Mouse (Mus musculus) B cell, adult 62 days (primary cell): ENCODE results near the gene Cacng7. TPM values are rescaled to one million over a fixed set of nuclear protein-coding genes. Genes with fewer than 3 reads are reported as not detected.

Experiments
- total RNA-seq: library from RNA; stranded (reverse); gene quantifications from 4 replicates; pipeline ENCODE4 v1.2.4, GENCODE M21; 2023

Gene Cacng7
- total RNA-seq: not detected in 4 replicates

DNA sequence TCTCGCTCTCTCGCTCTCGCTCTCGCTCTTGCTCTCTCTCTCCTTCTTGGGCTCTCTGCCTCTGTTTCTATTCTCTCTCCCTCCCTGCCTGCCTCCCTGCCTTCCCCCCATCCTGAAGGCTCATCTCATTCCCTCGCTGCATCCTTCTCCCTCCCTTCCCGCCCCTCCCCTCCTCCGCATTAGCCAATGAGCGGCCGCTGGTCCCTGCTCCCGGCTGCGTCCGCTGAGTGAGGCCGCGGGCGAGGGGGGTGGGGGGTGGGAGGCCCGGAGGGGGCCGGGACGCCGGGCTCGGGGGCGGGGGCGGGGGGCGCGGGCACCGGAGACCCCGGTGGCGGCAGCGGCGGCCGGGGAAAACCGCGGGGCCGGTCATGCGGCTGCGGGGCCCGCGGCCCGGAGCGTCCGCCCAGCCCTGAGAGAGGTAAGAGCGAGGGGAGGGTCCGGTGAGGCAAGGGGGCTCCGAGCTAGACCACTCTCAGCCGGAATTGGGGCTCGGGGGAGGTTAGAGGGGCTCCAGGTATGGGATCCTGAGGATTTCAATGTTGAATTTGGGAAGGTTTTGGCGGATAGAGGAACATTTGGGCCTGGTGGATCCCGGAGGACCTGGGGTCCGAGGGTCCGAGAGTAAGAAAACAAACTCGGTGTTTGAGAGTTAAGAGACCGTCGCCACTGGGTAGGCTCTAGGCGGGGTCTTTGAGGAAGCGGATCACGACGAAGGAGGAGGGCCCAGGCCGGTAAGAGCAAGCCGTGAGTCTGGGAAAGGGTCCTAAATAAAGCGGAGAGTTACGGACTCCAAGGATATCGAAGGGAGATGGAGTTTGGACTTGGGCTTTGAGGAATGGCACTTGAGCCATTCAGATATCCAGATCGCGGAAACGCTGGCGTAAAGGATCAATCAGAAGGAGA lies at the start of gene Cacng7:
Cacng7 (plus strand) TSS at position 337 of the 903 bp plus-strand sequence.

DNA sequence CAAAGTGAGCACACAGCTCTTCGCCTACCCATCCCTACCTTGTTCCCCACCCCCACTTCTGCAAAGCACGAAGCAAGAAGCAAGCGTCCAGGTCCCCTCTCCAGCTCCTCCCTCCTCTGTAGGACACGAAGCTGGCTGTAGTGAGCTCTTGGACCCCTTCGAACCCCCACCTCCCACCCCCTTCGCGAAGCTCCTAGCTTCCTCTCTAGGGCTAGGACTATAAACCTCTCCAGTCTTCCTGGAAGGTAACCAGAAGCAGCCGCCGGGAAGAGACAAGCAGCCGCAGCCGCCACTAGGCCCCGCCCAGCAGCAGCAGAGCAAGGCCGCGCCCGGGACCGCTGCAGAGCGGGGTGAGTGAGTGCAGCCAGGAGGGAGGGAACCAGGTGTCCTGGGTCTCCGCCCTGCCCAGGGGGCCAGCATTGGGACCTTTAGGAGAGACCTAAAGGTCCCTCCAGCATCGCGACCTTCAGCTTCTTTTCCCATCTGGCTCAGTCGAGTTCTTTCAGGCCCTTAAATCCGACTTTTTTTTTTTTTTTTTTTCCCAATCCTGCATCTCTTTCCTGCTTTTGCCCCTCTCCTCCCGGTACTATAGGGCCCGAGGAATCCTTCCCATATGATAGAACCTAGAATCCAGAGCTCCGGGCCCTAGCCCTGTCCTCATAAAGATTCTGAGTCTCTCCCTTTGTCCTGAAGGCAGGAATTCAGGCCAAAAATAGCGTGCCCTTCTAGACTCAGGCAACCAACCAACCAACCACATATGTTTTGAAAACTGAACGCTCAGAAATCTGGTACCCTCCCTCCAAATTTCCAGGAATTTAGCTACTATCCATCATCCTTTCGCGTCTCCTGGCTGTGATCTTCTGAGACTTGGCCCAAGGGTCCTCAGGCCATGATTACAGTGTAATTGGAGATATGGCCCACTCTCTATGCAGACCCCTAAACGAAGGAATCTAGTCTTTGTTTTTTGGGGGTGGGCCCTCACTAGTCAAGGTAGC lies 43.5 kb upstream of the Cacng7 start, which contains the start of the genes Myadm and Prkcg:
Myadm (plus strand) TSS at position 105 of the 995 bp plus-strand sequence.
Prkcg (plus strand) TSS at position 204 of the 995 bp plus-strand sequence.

DNA sequence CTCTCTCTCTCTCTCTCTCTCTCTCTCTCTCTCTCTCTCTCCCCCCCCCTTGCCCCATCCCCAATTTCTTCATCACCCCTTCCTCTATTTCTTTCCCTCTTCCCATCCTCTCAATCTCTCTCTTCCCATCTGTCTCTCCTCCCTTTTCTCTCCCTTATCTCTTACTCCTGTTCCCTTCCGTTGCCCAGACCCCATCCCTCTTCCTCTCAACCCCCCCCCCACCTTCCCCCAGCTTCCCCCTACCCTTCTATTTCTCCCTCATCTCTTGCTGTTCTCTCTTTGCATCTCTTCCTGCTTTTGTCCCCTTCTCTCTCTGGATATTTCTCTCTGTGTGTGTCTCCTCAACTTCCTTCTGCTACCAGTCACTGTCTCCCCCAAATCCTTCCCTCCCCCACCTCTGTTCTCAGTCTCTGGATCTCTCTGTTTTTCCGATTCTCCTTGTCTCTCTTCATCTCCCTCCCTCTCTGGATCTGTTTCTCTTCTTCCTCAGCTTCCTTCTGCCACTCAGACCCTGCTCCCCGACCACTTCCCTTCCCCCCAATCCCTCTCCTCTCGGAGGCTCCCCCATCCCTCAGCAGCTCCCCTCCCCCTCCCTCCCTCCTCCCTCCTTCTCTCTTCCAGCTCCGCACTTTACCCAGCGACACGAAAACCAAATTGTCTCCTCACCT lies 57.8 kb downstream of the Cacng7 start, which contains the start of gene Cacng8:
Cacng8 (plus strand) TSS at position 271 of the 668 bp plus-strand sequence.

Other genes starting within 250 kb of the Cacng7 start
- gene AU018091, start 163.8 kb upstream of the Cacng7 start, total RNA-seq: not detected in 4 replicates
- gene Nlrp12, start 83.2 kb upstream of the Cacng7 start, total RNA-seq: not detected in 4 replicates
- gene Myadm, start 43.9 kb upstream of the Cacng7 start, total RNA-seq: 85.6 to 100 TPM (median 89.8 TPM) in 4 replicates
- 9.6 to 16.6 TPM (median 12.3 TPM) in 4 replicates for gene Prkcg, start 43.8 kb upstream of the Cacng7 start, total RNA-seq
- gene Cacng8, start 57.7 kb downstream of the Cacng7 start, total RNA-seq: not detected in 4 replicates
- not detected in 4 replicates for gene Cacng6, start 91.2 kb downstream of the Cacng7 start, total RNA-seq
- gene Tarm1, start 169.7 kb downstream of the Cacng7 start, total RNA-seq: not detected in 4 replicates